Mouse (Mus musculus) macrophage (primary cell): ENCODE measurements around the gene Mtfmt. TPM values are rescaled to one million over a fixed set of nuclear protein-coding genes. Genes with fewer than 3 reads are reported as not detected.

Experiments
- polyA plus RNA-seq: library from polyadenylated mRNA; stranded (reverse); fragments of 250-400 nt; gene quantifications from 3 replicates; pipeline ENCODE4 v1.2.4, GENCODE M21; 2018; ENCODE audit warnings: inconsistent platforms

The Mtfmt gene
- polyA plus RNA-seq, 1 experiment from 2014 or later: 7.4 TPM

Other genes with a start within 250 kb of the Mtfmt start
- gene Parp16, start 240.4 kb upstream of the Mtfmt start, polyA plus RNA-seq: 2.0 to 3.2 TPM (median 2.1 TPM) in 3 replicates
- not detected in 3 replicates for gene Cilp, start 170.6 kb upstream of the Mtfmt start, polyA plus RNA-seq
- gene Clpx, start 141.5 kb upstream of the Mtfmt start, polyA plus RNA-seq: 23.2 to 25.3 TPM (median 25.2 TPM) in 3 replicates
- 10.1 to 13.8 TPM (median 10.9 TPM) in 3 replicates for gene Pdcd7, start 89.7 kb upstream of the Mtfmt start, polyA plus RNA-seq
- gene Ubap1l, start 74.7 kb upstream of the Mtfmt start, polyA plus RNA-seq: not detected in 3 replicates
- gene Kbtbd13, start 44.1 kb upstream of the Mtfmt start, polyA plus RNA-seq: not detected in 3 replicates
- not detected in 3 replicates for gene Rasl12, start 37.3 kb upstream of the Mtfmt start, polyA plus RNA-seq
- gene Slc51b, start 12.8 kb upstream of the Mtfmt start, polyA plus RNA-seq: not detected in 3 replicates
- 71.6 to 105 TPM (median 71.6 TPM) in 3 replicates for gene Spg21, start 25.2 kb downstream of the Mtfmt start, polyA plus RNA-seq
- 0.13 TPM in 1 of 3 replicates, not detected in the others for gene Ankdd1a, start 84.4 kb downstream of the Mtfmt start, polyA plus RNA-seq
- gene Plekho2, start 144.3 kb downstream of the Mtfmt start, polyA plus RNA-seq: 195 to 316 TPM (median 234 TPM) in 3 replicates
- 0.51 to 0.53 TPM in 2 of 3 replicates, not detected in the other for gene Pif1, start 151.4 kb downstream of the Mtfmt start, polyA plus RNA-seq
- 0.14 to 0.42 TPM (median 0.28 TPM) in 3 replicates for gene Rbpms2, start 193.9 kb downstream of the Mtfmt start, polyA plus RNA-seq
- 21.6 to 39.7 TPM (median 24.0 TPM) in 3 replicates for gene Oaz2, start 232.2 kb downstream of the Mtfmt start, polyA plus RNA-seq